8 mouse cellular contexts compared by ENCODE assay signal in genomic region chr9:58902869-58903585, GRCm38 (mm10).
DNase-seq lines count a peak whose midpoint lies in the region; ATAC-seq and TF ChIP-seq lines count a peak whose summit lies in the region.

No protein-coding gene starts in this region.

- peaks cover 57% of the 10 kb centered on the region for H3K36me3 ChIP-seq in hindbrain, embryonic 14.5 days (replicated peaks; ENCODE audit: control insufficient read depth, insufficient read depth)
- peaks cover 68% of the 10 kb centered on the region for H3K36me3 ChIP-seq in limb, embryonic 14.5 days (ENCODE audit: control insufficient read depth, insufficient read depth, low read length)

- 66% methylated on average over 6 of the region's 6 CpGs for WGBS in hindbrain, embryonic 14.5 days
- WGBS in limb, embryonic 14.5 days: 69% methylated on average over 6 of the region's 6 CpGs

- no peaks in the 10 kb centered on the region for H3K9me3 ChIP-seq in hindbrain, embryonic 14.5 days (ENCODE audit: control insufficient read depth, low read length)
- H3K9me3 ChIP-seq in limb, embryonic 14.5 days (ENCODE audit: control insufficient read depth, low read length): no peaks in the 10 kb centered on the region

- no peak for ATAC-seq in hindbrain, embryonic 14.5 days (ENCODE audit: low FRiP score)
- ATAC-seq in limb, embryonic 14.5 days (ENCODE audit: low FRiP score, low read depth): no peak

- H3K27me3 ChIP-seq in hindbrain, embryonic 14.5 days (ENCODE audit: control insufficient read depth, insufficient read depth, low read length): no peaks in the 10 kb centered on the region
- H3K27me3 ChIP-seq in limb, embryonic 14.5 days (ENCODE audit: control insufficient read depth, insufficient read depth, low read length): no peaks in the 10 kb centered on the region

- H3K4me1 ChIP-seq in hindbrain, embryonic 14.5 days (replicated peaks; ENCODE audit: control insufficient read depth, insufficient read depth, low read length): no peaks in the 10 kb centered on the region
- no peaks in the 10 kb centered on the region for H3K4me1 ChIP-seq in limb, embryonic 14.5 days (ENCODE audit: control insufficient read depth, insufficient read depth, low read length)

- no peak overlapping the region for H3K4me3 ChIP-seq in hindbrain, embryonic 14.5 days (replicated peaks; ENCODE audit: low read length)
- no peak overlapping the region for H3K4me3 ChIP-seq in limb, embryonic 14.5 days (replicated peaks; ENCODE audit: low read length)

- TF ChIP-seq POLR2A in limb, embryonic 14.5 days (IDR thresholded peaks at IDR 0.05; ENCODE audit: borderline replicate concordance, extremely low read depth, insufficient read depth, insufficient read length): no peak

- no peak overlapping the region for H3K9ac ChIP-seq in hindbrain, embryonic 14.5 days
- H3K9ac ChIP-seq in limb, embryonic 14.5 days (ENCODE audit: low read depth, low read length, severe bottlenecking): no peak overlapping the region

- peak; percentile 52 for DNase-seq in gastrocnemius, adult 18-20 months (ENCODE audit: low spot score)
- DNase-seq in gastrocnemius, postnatal 25 days: no peak
- peak; percentile 7 to 31 for DNase-seq in urinary bladder, postnatal 36 days (ENCODE audit: low spot score in 2 of 2)
- DNase-seq in urinary bladder, adult 2 months (ENCODE audit: low spot score): no peak
- DNase-seq in embryo, embryonic 10 days (ENCODE audit: low spot score): peak; percentile 51
- DNase-seq in hindbrain, embryonic 14.5 days (ENCODE audit: low spot score): peak; percentile 88
- DNase-seq in limb, embryonic 14.5 days (ENCODE audit: low spot score): peak; percentile 59
- peak; percentile 13 for DNase-seq in skeletal muscle tissue, adult 2 months (ENCODE audit: low read depth, low spot score)

- H3K4me2 ChIP-seq in hindbrain, embryonic 14.5 days (replicated peaks): no peak overlapping the region
- H3K4me2 ChIP-seq in limb, embryonic 14.5 days (replicated peaks; ENCODE audit: low read depth, low read length, severe bottlenecking): no peak overlapping the region

- no peak overlapping the region for H3K27ac ChIP-seq in hindbrain, embryonic 14.5 days
- H3K27ac ChIP-seq in limb, embryonic 14.5 days (replicated peaks; ENCODE audit: low read depth, low read length): no peak overlapping the region

Comparison
In these comparisons a context has a peak if more than half of its experiments do, and no peak if none do; other contexts are left out.
1. DNase-seq: peak in gastrocnemius, adult 18-20 months (single experiment), urinary bladder, postnatal 36 days (2 of 2), embryo, embryonic 10 days (single experiment), hindbrain, embryonic 14.5 days (single experiment), limb, embryonic 14.5 days (single experiment) and skeletal muscle tissue, adult 2 months (single experiment); none in gastrocnemius, postnatal 25 days (single experiment) and urinary bladder, adult 2 months (single experiment).